Mouse (Mus musculus): Measurements from ENCODE around the gene Lhcgr. TPM values are rescaled to one million over a fixed set of nuclear protein-coding genes. Genes with fewer than 3 reads are reported as not detected.

The Lhcgr gene
- total RNA-seq, 2 experiments from 2014 or later: 0.23 to 0.27 TPM

DNA sequence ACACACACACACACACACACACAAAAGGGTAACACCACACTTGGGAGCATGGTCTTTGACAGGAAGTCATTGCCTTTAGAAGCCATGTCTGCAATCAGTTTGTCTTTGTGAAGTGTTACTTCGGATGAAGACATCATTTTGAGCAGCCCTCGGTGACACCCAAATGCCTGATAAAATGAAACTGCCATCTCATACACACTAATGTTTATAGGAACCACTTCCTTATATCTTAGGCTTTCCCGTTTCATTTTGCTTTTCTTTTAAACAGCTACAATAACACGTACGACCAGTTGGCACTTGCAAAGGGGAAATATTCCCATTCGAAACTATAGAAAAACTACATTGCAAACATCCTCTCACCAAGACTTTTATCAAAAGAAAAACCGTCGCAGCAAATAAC is 42.1 kb downstream of the Lhcgr start:
- no peak for DNase-seq (ENCODE audit: extremely low spot score in 1 of 2, low spot score in 1 of 2)

DNA sequence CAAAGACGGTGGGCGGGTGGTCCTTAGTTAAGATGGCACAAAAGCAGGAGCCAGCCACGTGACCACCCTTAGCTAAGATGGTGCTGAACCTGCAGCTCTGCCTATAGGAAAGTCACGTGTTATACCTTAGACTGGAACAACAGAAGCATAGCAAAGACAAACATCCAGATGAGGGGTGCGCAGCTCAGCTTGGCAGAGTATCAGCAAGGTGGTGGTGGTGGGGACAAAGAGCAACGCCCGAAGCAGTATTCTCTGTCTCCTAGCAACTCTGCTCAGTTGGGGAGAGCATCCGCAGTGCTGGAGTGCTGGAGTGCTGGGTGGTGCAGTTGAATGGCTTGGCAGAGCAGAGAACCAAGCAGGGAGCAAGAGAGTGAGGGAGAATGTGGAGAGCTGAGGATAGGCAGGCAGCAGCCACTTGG is 85.5 kb downstream of the Lhcgr start:
- no peak for DNase-seq (ENCODE audit: extremely low spot score in 1 of 2, low spot score in 1 of 2)

DNA sequence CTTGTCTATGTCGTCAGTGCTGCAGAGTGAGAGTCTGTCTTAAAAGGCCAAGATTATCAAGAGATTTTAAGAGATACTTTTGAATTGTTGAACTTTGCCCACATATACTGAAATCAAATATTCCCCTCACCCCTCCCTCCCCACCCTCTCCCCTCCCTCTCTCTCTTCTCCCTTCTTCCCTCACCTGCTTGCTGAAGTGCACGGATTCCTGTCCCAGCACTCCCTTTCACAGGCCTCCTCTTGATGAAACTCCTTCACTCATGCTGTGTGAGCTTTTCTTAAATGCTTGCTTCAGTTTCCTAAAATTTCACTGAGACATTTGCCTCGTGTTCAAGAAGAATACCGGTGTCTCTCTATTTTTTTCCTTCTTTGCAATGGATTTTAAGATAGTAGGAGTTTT is 88.7 kb downstream of the Lhcgr start:
- no peak for DNase-seq (ENCODE audit: extremely low spot score in 1 of 2, low spot score in 1 of 2)

DNA sequence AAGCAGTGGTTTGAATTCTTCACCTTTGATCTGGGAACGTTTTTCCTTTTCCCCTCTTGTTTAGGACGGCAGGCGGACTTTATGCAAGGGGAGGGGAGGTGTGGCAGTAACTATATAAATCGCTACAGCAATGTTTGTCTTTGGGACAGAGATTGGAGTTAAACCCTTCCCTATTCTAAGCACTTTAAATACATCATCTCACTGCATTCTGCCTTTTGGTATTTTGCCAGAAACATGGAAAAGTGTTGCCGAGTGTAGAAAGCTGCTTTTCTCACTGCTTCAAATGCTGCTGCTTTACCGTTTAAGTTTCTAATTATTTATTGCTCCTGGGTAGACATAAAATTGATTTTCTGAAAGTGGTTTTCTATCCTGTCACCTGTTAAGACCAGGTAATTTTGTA is 89.4 kb downstream of the Lhcgr start:
- no peak for DNase-seq (ENCODE audit: extremely low spot score in 1 of 2, low spot score in 1 of 2)

DNA sequence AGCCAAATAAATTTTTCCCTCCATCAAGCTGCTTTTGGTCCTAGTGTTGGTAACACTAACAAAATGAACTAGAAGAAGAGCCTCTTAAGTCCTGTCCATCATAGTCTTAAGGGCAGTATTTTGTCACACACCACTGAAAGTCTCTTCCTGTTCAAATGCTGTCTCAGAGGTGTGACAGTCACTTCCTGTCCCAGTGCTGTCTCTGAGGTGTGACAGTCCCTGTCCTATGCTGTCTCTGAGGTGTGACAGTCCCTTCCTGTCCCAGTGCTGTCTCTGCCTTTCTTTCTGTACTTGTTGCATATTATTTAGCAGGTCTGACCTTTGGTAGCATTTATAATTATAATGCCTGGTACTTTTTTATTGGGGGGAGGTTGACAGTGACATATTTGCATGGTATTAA is 90.9 kb downstream of the Lhcgr start:
- DNase-seq (ENCODE audit: extremely low spot score in 1 of 2, low spot score in 1 of 2): no peak

DNA sequence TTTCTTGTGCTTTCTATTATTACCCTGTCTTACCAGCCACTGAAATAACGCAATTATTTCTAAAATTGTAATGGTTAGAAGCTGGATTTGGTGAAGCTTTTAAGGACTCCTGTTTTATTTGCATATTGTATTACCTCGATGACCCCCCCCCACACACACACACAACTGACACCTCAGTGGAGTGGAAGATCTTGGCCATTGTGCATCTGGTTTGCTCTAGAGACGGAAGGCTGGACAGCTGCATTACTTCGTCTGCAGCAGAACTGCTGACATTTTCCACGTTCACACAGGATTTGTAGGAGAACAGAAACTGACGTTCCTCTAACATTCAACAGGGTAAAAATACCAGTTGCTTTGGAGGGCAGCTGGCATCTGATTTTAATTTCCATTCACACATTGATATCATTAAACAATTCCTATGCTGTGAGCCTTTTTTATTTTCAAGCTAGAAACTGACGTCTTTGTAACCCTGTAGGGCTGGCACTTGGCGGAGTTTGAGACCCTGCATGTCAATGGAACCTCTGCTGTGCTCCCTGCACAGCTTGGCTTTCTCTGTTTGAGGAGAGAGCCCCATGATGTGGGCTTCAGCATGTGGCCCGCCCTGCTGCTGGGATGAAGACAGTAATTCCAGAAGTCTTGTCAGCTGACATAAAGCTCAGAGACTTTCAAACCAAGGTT is 95.0 kb downstream of the Lhcgr start:
- no peak for DNase-seq (ENCODE audit: extremely low spot score in 1 of 2, low spot score in 1 of 2)

DNA sequence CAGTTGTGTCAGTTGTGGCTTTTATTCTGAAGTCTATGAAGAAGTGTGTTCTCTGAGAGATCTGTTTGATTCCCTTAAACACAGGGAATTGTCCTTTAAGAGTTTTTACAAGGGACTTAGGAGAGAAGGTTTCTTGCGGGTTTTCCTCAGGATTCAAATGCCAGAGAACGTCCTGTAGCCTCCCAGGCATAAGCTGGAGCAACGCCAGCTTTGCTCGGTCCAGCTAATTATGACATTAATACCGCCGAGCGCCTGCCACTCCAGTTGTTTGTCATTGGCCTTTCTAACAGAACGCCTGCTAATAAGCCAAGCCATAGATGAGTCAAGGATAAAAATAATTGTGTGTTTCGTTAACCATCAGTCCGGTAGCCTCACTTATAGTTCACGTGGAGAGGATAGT is 103.6 kb downstream of the Lhcgr start:
- DNase-seq (ENCODE audit: extremely low spot score in 1 of 2, low spot score in 1 of 2): no peak

DNA sequence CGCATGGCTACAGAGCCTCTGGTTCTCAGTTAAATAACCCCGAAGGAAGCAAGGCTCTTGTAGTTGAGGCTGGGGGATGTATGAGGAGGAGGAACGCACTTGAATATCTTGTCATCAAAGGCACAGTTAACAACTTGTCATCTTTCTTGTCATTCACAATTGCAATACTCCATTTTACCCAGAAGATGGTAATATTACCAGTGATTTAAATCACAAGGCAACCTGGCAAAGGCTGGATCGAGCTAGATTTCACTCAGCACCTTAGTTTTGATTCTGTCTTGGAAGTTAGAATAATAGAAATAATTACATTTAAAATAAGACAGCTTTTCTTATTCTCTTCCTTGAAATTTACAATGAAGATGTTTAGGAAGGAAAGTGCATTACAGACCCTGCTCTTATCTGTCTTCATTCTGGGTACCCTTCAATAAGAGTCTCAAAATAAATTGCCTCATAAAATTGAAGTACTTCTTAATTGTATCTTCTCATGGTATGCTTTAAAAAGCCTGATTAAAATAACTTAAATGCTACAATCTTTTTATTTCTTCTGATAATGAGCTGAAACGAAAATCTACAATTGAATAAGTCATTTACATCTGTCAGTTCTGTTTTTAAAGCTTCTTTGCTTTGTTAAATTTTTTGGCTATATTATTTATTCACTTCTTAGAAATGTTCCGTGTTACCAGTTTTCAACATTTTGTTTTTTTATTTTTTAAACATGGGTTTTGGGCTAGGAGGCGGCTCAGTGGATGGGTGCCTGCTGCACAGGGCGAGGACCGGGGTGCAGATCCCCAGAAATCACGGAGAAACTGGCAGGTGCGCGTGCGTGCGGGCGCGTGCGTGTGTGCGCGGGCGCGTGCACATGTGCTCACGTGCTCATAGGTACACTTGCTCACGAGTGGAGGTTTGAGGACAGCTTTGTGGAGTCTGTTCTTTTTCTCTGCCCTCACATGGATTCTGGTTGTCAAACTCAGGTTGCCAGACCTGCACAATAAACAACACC is 116.2 kb downstream of the Lhcgr start:
- DNase-seq (ENCODE audit: extremely low spot score in 1 of 2, low spot score in 1 of 2): no peak

DNA sequence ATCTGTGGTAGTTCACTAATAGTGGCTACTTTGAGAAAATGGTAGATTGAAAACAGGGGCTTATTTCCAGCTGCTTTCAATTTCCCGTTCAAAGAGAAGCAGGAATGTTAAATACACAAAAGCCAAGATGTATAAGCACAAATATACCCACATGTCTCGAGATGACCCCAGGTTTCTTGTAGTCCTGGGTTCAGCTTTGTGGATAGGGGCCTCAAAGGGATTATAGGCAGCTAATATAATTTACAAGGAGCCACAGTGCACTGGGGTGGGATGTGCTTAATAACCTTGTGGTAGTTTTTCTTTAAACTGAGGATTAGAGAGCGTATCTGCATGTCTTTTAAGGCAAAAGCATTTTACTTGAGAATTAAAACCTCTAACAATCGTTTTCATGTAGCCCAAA is 121.0 kb downstream of the Lhcgr start:
- DNase-seq (ENCODE audit: extremely low spot score in 1 of 2, low spot score in 1 of 2): no peak

DNA sequence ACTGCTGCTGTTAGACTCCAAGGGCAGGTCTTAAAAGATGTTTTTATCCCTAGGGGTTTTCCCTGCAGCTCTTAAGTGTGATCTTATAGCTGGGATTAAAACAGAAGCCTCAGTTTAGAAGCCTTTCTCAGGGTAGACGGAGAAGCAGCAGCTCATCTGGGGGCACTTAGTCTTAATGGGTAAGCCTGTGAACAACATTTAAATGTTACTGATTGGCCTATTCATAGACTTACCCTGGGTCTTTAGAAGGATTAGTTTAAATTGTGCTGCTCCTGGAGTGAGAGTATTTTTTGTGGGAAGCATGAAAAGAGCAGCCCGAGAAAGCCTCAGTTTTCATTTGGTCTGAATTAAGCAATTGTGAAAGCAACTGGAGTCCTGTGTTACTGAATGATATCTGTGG is 121.9 kb downstream of the Lhcgr start:
- no peak for DNase-seq (ENCODE audit: extremely low spot score in 1 of 2, low spot score in 1 of 2)

DNA sequence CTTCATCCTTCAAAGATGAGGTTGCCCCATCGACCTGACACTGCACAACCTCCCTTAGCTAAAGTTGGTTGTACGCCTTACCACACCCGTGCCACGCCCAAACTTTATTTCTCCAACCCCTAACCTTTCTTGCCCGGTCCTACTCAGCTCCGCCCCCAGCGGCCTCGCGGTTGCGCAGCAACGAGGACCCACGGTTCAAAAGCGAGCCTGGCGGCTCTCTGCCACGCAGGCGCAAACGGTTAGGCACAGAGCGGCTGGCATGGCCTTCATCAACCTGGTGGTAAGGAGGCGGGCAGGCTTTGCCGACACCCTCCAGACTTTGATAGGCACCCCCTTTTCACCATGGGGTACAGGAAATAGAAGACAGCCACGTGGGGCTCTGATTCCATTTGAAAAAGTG is 123.3 kb downstream of the Lhcgr start, which contains the start of gene Gtf2a1l:
Gtf2a1l (plus strand) TSS at position 209 of the 400 bp plus-strand sequence.
- DNase-seq (ENCODE audit: extremely low spot score in 1 of 2, low spot score in 1 of 2): peak; percentile 39 to 55

Other genes starting within 250 kb of the Lhcgr start
- gene Ston1, start 194.3 kb downstream of the Lhcgr start, total RNA-seq (2021): 10 to 100 TPM; 13.3 to 13.8 TPM
- under 1 TPM; 0.22 to 0.49 TPM for gene Gtf2a1l, start 123.3 kb downstream of the Lhcgr start, total RNA-seq (2021)